In the genomic region with DNA sequence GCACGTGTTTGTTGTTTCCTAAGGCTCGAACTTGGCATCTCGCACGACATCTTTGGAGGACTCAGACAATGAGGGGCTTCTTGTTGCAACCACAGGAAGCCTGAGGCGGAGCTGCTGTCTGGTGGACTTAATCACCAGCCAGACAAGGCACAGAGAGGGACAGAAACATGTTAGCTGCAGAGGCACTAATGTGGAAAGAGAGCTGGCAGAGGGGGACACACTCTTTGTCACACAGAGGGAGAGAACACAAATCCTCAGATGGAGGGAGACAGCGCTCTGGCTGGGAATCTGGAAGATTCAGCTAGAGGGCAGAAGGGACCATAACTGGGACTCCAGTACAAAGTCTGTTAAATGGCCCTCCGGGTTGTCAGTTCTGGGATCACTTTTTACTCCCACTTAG, we compare ENCODE assay signal across 28 mouse cellular contexts.
DNase-seq lines count a peak whose midpoint lies in the region; ATAC-seq and TF ChIP-seq lines count a peak whose summit lies in the region.
"Had no signal": no experiment of that assay in that cellular context is flagged by ENCODE, and none has a peak within 500 bp of the region (broad histone marks: within the 10 kb centered on the region; RNA-seq: fewer than 3 reads in every experiment).

No protein-coding gene starts in this region.

- no peak overlapping the region for H3K9ac ChIP-seq in forebrain, embryonic 16.5 days (replicated peaks; ENCODE audit: low read depth, low read length)
- no peak overlapping the region for H3K9ac ChIP-seq in forebrain, embryonic 14.5 days (ENCODE audit: low read length)
- H3K9ac ChIP-seq: embryonic facial prominence, embryonic 12.5 days; limb, embryonic 15.5 days; liver, embryonic 13.5 days had no signal

- H3K27me3 ChIP-seq in forebrain, embryonic 16.5 days (replicated peaks; ENCODE audit: control insufficient read depth, insufficient read depth, low read length), result no peaks in the 10 kb centered on the region
- no peaks in the 10 kb centered on the region for H3K27me3 ChIP-seq in forebrain, embryonic 14.5 days (replicated peaks; ENCODE audit: control insufficient read depth, insufficient read depth, low read length)
- no peaks in the 10 kb centered on the region for H3K27me3 ChIP-seq in embryonic facial prominence, embryonic 10.5 days (replicated peaks; ENCODE audit: low read depth, poor library complexity, severe bottlenecking)
- H3K27me3 ChIP-seq: embryonic facial prominence, embryonic 12.5 days; limb, embryonic 15.5 days; liver, embryonic 13.5 days had no signal

- no peak overlapping the region for H3K27ac ChIP-seq in forebrain, embryonic 16.5 days (ENCODE audit: low read length)
- H3K27ac ChIP-seq in forebrain, embryonic 14.5 days (ENCODE audit: low read depth, low read length), result no peak overlapping the region
- H3K27ac ChIP-seq in layer of hippocampus, adult 2 months, result no peak overlapping the region
- no peak overlapping the region; the same call in 1 of the 2 replicates for H3K27ac ChIP-seq in embryonic facial prominence, embryonic 10.5 days (replicated peaks)
- H3K27ac ChIP-seq: embryonic facial prominence, embryonic 12.5 days; forebrain, embryonic 10.5 days; heart, embryonic 10.5 days; left cerebral cortex, adult 2 months; limb, embryonic 10.5 days; limb, embryonic 15.5 days; liver, embryonic 13.5 days; macrophage had no signal

- no peak overlapping the region for H3K4me2 ChIP-seq in forebrain, embryonic 16.5 days (ENCODE audit: low read length)
- H3K4me2 ChIP-seq in forebrain, embryonic 14.5 days (ENCODE audit: low read length), result no peak overlapping the region
- H3K4me2 ChIP-seq: embryonic facial prominence, embryonic 12.5 days; limb, embryonic 15.5 days; liver, embryonic 13.5 days had no signal

- H3K4me1 ChIP-seq in forebrain, embryonic 16.5 days (replicated peaks; ENCODE audit: control insufficient read depth, insufficient read depth, low read length), result no peaks in the 10 kb centered on the region
- 0 out of 2 replicates have a peak, but pooled peaks cover 2% of the 10 kb centered on the region for H3K4me1 ChIP-seq in forebrain, embryonic 14.5 days (ENCODE audit: control insufficient read depth, insufficient read depth, low read length)
- peaks cover 18% of the 10 kb centered on the region for H3K4me1 ChIP-seq in embryonic facial prominence, embryonic 10.5 days
- H3K4me1 ChIP-seq: embryonic facial prominence, embryonic 12.5 days; heart, embryonic 10.5 days; limb, embryonic 15.5 days; liver, embryonic 13.5 days had no signal

- no peak overlapping the region for H3K4me3 ChIP-seq in forebrain, embryonic 16.5 days (replicated peaks; ENCODE audit: low read length)
- H3K4me3 ChIP-seq in forebrain, embryonic 14.5 days (ENCODE audit: low read depth, low read length), result no peak overlapping the region
- no peak overlapping the region for H3K4me3 ChIP-seq in layer of hippocampus, adult 2 months
- H3K4me3 ChIP-seq in embryonic facial prominence, embryonic 10.5 days, result no peak overlapping the region
- H3K4me3 ChIP-seq: embryonic facial prominence, embryonic 12.5 days; forebrain, embryonic 10.5 days; heart, embryonic 10.5 days; left cerebral cortex, adult 2 months; limb, embryonic 10.5 days; limb, embryonic 15.5 days; liver, embryonic 13.5 days had no signal

- no peak for TF ChIP-seq POLR2A in brain, embryonic 14.5 days (IDR thresholded peaks at IDR 0.05; ENCODE audit: borderline replicate concordance, extremely low read depth, insufficient read depth, insufficient read length, poor library complexity, severe bottlenecking)

- no peaks in the 10 kb centered on the region for H3K36me3 ChIP-seq in forebrain, embryonic 16.5 days (ENCODE audit: control insufficient read depth, insufficient read depth)
- no peaks in the 10 kb centered on the region for H3K36me3 ChIP-seq in forebrain, embryonic 14.5 days (ENCODE audit: control insufficient read depth, insufficient read depth, low read length)
- H3K36me3 ChIP-seq in embryonic facial prominence, embryonic 10.5 days (replicated peaks), result no peaks in the 10 kb centered on the region
- H3K36me3 ChIP-seq: embryonic facial prominence, embryonic 12.5 days; forebrain, embryonic 10.5 days; heart, embryonic 10.5 days; limb, embryonic 10.5 days; limb, embryonic 15.5 days; liver, embryonic 13.5 days had no signal

- H3K9me3 ChIP-seq in forebrain, embryonic 16.5 days (ENCODE audit: control insufficient read depth, low read length), result no peaks in the 10 kb centered on the region
- no peaks in the 10 kb centered on the region for H3K9me3 ChIP-seq in forebrain, embryonic 14.5 days (replicated peaks; ENCODE audit: control insufficient read depth, low read length)
- no peaks in the 10 kb centered on the region for H3K9me3 ChIP-seq in embryonic facial prominence, embryonic 10.5 days
- H3K9me3 ChIP-seq: embryonic facial prominence, embryonic 12.5 days; forebrain, embryonic 10.5 days; heart, embryonic 10.5 days; limb, embryonic 10.5 days; limb, embryonic 15.5 days; liver, embryonic 13.5 days had no signal

- ATAC-seq in forebrain, embryonic 16.5 days, result peak; percentile 57; the same call in 1 of the 2 replicates
- no peak for ATAC-seq in forebrain, embryonic 14.5 days
- ATAC-seq: inflammation-experienced regulatory T-cells, adult 6 months; lung, postnatal 0 days had no signal

- peak; percentile 41 for TF ChIP-seq CTCF in layer of hippocampus, adult 2 months (conservative IDR thresholded peaks at IDR 0.05)
- no peak for TF ChIP-seq CTCF in brain, embryonic 14.5 days (IDR thresholded peaks at IDR 0.05; ENCODE audit: borderline replicate concordance, extremely low read depth, insufficient read depth, insufficient read length)

- WGBS in forebrain, embryonic 16.5 days, result 45% methylated on average over 7 of the region's 7 CpGs
- WGBS in forebrain, embryonic 14.5 days, result 48% methylated on average over 7 of the region's 7 CpGs
- WGBS in embryonic facial prominence, embryonic 10.5 days, result 48% methylated on average over 7 of the region's 7 CpGs

- no peak for DNase-seq in forebrain, embryonic 14.5 days (ENCODE audit: low spot score)
- DNase-seq in layer of hippocampus, adult 2 months (ENCODE audit: low spot score in 2 of 2), result no peak
- DNase-seq in layer of hippocampus, adult 9-11 months, result no peak
- peak; percentile 51 for DNase-seq in brain, embryonic 14.5 days (ENCODE audit: low read depth)
- peak; percentile 11 for DNase-seq in embryonic facial prominence, embryonic 10.5 days (ENCODE audit: low spot score)
- no peak for DNase-seq in lung, postnatal 4 days
- DNase-seq: adrenal gland, postnatal 36 days; B cell, adult 2 months; cerebellum, adult 8-10 months; gastrocnemius, postnatal 14 days; heart, postnatal 36 days; kidney, adult 11 months; kidney, postnatal 14 days; liver, embryonic 13.5 days; lung, adult 18-20 months; retina, postnatal 1 day; right cerebral cortex, postnatal 14 days; thymus, postnatal 4 days had no signal

Comparison
In these comparisons a context has a peak if more than half of its experiments do, and no peak if none do; other contexts are left out.
1. DNase-seq: peak in brain, embryonic 14.5 days (single experiment) and embryonic facial prominence, embryonic 10.5 days (single experiment); none in forebrain, embryonic 14.5 days (single experiment), layer of hippocampus, adult 2 months (0 of 2), layer of hippocampus, adult 9-11 months (single experiment) and lung, postnatal 4 days (0 of 2).